Mouse (Mus musculus): Measurements from ENCODE around the gene Dtnb.

The Dtnb gene

GRCm38 (mm10) chr12:3773643-3774042, 201.5 kb downstream of the Dtnb start:
- DNase-seq (ENCODE audit: low read depth, low spot score), result no peak

- no peak for DNase-seq (ENCODE audit: low read depth, low spot score)
These were observed 203.8 kb downstream of the Dtnb start for GRCm38 (mm10) chr12:3776015-3776414.

DNA sequence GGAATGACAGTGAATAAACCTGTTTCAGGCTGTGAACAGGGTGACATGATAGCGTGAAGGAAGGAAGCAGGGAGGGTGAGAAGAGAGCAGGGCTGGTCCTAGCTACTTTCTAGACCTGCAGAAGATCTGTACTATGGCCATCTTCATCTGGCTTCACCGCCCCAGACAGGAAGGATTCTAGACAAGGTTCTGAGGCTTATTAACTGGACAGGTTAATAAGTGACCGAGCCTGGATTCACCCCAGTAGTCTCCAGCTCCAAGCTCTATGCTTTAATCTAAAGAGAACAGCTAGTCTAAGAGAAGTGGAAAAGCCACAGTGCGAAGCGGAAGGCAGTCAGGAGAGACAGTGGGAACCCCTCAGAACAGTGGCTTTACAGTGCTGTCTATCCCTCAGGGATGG, 205.5 kb downstream of the Dtnb start:
- DNase-seq (ENCODE audit: low read depth, low spot score), result no peak

DNA sequence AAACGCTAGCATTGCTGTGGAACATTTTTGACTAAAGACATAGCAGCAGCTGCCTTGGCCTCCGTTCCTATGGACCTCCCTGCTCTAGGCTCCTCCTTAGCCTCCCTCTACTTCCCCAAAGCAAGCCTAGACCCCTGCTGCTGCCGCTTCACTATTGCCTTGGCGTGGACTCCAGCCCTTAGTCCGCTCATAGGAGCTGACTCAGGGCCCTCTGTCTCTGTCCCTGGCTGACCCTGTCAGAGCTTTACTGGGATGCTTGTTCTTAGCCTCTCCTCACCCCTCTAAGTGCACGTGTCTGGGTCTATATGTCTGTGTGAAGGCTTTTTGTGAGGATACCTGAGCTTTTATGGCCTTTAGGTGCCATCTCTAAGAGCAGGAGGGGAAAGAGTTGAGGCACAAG, 206.1 kb downstream of the Dtnb start:
- no peak for DNase-seq (ENCODE audit: low read depth, low spot score)

DNA sequence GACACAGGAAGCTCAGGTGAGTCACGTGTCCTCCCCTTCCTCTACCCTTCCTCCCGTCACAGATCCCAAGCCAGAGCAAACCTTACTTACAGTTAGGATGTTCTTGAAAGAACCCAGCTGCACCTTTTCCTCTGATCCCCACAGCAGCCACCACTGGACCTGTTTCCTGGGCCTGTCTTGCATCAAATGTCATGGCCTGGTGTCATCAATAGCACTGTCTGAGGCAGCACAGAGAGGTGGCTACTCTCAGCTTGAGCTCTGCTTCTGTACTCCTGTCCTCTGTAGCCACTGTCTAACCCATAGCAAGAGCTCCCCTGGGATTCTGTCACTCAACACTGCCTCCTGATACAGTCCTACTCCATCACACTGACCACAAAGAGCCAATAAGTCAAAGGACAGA, 207.5 kb downstream of the Dtnb start:
- no peak for DNase-seq (ENCODE audit: low read depth, low spot score)

DNA sequence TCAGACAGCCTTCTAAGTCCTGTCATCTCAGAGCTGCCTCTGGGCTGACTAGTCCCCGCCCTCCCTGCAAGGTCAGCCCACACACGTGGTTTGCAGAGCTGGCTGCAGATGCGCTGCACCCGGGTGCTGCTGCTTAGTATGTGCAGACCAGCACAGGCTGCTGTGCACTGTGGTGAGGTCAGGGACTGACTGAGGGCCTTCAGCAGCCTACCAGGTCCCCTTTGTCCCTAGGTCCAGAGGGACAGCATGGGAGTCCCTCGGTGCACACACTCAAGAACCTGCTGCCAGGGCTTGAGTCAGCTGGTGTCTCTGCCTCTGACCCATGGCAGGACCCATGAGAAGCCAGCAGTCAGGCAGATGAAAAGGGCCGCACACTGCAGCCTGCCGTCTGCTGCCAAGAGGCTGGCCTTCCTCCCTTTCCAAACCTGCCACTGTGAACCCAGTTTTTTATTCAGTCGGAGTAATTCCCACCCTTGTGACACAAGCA, 208.3 kb downstream of the Dtnb start:
- no peak for DNase-seq (ENCODE audit: low read depth, low spot score)

GRCm38 (mm10) chr12:3780931-3781471, 208.8 kb downstream of the Dtnb start:
- no peak for DNase-seq (ENCODE audit: low read depth, low spot score)

DNA sequence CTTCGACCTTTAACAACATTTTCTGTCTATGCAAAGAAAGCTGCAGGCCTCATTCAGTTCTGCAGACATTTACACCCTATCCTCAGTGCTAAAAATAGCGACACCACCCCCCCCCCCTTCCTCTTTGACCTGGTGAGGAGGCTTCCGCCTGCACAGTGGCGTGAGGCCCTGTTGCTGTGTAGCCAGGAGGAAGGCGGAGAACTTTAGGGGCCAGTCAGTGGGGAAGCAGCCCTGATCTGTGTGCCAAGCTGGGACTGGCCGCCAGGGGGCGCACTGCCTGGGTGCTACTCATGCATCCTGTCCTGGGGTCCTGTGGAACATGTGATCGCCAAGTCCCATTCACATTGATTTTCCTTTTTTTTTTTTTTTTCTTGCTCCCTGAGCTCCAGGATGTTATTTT, 209.3 kb downstream of the Dtnb start:
- peak; percentile 70 for DNase-seq (ENCODE audit: low read depth, low spot score)

DNA sequence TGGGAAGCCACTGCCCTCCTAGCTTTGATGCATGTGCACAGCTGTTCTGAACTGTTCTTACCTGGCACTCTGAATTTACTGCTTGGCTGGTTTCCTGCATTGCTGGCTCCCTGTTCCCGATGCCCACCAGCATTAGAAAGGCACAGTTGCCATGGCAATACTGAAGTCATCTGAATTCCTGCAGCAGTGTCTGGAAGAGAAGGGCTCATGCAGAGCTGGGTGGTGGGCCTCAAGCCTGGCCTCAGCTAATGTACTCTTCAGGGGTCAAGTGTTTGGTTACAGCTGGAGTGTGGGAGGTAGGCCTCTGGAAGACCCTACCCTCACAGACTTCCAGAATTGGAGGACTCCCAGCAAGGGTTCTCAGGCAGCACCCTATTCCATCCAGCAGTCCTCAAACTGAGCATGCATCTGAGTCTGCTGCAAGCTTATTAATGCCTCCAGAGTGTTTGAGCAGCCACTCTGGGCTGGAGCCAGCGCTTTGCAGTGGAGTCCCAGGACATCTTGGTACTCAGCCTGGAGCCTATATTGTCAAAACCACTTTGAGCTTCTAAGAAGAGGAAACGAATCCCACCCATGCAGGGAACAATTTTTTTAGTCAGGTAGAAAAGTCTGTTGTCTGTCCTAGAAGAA, 211.1 kb downstream of the Dtnb start:
- no peak for DNase-seq (ENCODE audit: low read depth, low spot score)

DNA sequence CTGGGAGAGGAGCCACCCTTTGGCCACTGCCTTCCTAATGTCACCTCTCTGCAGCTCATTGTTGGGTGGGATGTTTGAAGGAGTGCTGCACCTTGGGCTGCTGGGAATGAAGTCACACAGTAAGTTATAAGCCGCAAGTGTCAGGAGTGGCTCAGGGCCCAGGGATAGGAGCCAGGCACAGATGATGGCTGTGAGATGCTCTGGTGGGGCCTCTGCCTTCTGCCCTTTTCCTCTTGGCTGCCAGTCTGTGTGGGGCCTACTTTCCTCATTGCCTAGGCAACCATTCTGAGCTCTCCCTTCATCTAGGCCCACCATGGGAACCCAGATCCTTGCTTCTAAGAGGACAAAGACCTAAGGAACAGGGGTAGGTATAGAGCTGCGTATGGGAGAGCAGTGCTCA, 212.1 kb downstream of the Dtnb start:
- DNase-seq (ENCODE audit: low read depth, low spot score), result no peak

GRCm38 (mm10) chr12:3784729-3785128, 212.5 kb downstream of the Dtnb start:
- DNase-seq (ENCODE audit: low read depth, low spot score), result no peak

- peak; percentile 66 for DNase-seq (ENCODE audit: low read depth, low spot score)
These were observed 214.9 kb downstream of the Dtnb start for GRCm38 (mm10) chr12:3787041-3787440.

GRCm38 (mm10) chr12:3787541-3787940, 215.4 kb downstream of the Dtnb start:
- no peak for DNase-seq (ENCODE audit: low read depth, low spot score)

GRCm38 (mm10) chr12:3788421-3789051, 216.4 kb downstream of the Dtnb start:
- no peak for DNase-seq (ENCODE audit: low read depth, low spot score)

DNA sequence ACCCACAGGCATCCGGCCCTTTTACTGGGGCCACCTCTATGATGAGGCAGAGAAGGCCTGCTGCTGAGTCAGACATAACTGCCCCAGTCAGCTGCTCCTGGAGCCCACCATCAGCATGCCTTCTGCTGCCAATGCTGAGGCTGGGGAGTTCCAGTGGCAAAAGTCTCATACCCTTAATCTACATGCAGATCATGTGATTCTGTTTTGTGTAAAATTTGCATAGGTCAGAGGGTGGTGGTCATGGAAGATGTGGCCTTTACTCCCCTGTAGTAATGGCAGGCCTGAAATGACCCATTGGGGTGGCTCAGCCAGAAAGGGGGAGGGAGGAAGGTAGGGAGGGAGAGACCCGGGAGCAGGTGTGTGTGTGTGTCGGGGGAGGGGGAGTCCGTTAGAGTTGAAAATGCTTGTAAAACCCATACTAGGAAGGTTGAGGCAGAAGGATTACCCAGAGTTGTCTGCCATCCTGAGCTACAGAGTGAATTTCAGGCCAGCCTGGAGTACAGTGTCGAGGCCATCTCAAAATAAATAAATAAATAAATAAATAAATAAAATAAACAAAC, 217.5 kb downstream of the Dtnb start:
- no peak for DNase-seq (ENCODE audit: low read depth, low spot score)

- DNase-seq (ENCODE audit: low read depth, low spot score), result no peak
These were observed 219.1 kb downstream of the Dtnb start for GRCm38 (mm10) chr12:3791257-3791656.

DNA sequence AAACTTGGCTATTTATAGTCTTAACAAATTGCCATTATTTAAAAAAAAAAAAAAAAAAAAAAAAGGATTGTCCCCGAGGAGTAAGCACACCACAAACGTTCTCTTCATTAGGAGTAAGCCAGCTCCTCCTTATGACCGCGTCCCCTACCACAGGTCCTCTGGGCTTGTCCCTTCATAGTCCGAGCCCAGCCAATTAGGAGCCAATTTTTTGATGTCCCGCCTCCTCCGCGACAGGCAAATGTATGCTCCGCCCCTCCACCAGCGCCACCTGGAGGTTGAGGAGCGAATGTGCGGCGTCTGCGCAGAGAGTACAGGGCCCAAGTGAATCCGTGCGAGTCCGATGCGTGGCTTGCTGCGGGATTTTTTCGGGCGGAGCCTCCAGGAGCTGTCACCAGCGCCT, 219.6 kb downstream of the Dtnb start:
- DNase-seq (ENCODE audit: low read depth, low spot score), result peak; percentile 93

- no peak for DNase-seq (ENCODE audit: low read depth, low spot score)
These were observed 220.1 kb downstream of the Dtnb start for GRCm38 (mm10) chr12:3792248-3792647.

DNA sequence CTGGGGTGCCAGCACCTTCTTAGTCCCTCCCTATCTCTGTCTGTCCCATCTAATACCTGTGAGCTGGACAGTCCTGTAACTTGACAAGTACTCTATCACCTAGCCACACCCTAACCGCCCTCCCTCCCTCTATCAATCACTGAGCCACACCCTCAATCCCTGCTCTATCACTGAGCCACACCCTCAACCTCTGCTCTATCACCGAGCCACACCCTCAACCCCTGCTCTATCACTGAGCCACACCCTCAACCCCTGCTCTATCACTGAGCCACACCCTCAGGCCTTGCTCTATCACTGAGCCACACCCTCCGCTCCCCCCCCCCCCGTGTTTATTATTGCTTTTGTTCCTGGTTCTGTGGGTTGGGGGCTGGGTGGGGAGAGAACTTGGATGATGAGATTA, 223.4 kb downstream of the Dtnb start:
- DNase-seq (ENCODE audit: low read depth, low spot score), result no peak

- no peak for DNase-seq (ENCODE audit: low read depth, low spot score)
These were observed 227.4 kb downstream of the Dtnb start for GRCm38 (mm10) chr12:3799551-3799950.

DNA sequence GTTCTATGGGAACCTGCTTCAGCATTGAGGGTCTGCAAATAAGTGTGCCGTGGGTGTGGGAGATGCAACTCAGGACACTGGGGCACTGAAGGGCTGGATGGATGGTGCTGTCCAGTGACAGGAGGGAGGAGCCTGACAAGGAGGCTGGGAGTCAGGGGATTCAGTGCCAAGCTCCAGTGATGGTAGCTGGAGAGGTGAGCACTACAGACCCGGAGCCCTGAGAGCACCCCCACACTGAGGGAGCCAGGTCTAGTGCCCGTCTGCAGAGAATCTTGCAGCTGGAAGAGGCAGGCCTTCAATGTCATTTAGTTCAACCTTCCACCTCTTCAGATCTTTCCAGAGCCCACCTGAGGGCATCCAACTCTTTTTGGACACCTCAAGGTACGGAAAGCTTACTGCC, 233.7 kb downstream of the Dtnb start, which contains the start of gene Dnmt3a:
Dnmt3a (plus strand) TSS at position 156 of the 400 bp plus-strand sequence.
- DNase-seq (ENCODE audit: low read depth, low spot score), result no peak

GRCm38 (mm10) chr12:3806271-3806684, 234.1 kb downstream of the Dtnb start:
- peak; percentile 73 for DNase-seq (ENCODE audit: low read depth, low spot score)

All from retina, postnatal 7 days (tissue).